Mouse (Mus musculus) lung, embryonic 15.5 days (tissue): ENCODE measurements around the gene Gm15140. TPM values are rescaled to one million over a fixed set of nuclear protein-coding genes. Genes with fewer than 3 reads are reported as not detected.
"Not testable (repeated sequence)": the region's sequence is repeated elsewhere in the genome, so short reads cannot be mapped to it uniquely, and the experiment has no call there.

Experiments
- ATAC-seq: fragments of 200-750 bp; cut with Nextera tagmentation; 2 replicates; pipeline ENCODE4 v1.8.0; 2017; ENCODE audit warnings: moderate number of reproducible peaks, borderline replicate concordance; ENCODE audit not compliant: low FRiP score, low TSS enrichment; ENCODE audit errors: extremely low read depth
- H3K27ac ChIP-seq: fragments of 300-500 bp; sonication (generic); 2 replicates; pipeline ENCODE4 v1.5.1; 2015; ENCODE audit warnings: moderate library complexity, mild to moderate bottlenecking, inconsistent platforms
- H3K27me3 ChIP-seq: fragments of 300-500 bp; sonication (generic); 2 replicates; pipeline ENCODE4 v1.6.1; 2015; ENCODE audit warnings: inconsistent platforms
- H3K36me3 ChIP-seq: fragments of 300-500 bp; sonication (generic); 2 replicates; pipeline ENCODE4 v1.6.1; 2015; ENCODE audit warnings: inconsistent platforms
- H3K4me1 ChIP-seq: fragments of 300-500 bp; sonication (generic); 2 replicates; pipeline ENCODE4 v1.6.1; 2015; ENCODE audit warnings: inconsistent platforms
- H3K4me2 ChIP-seq: fragments of 300-500 bp; sonication (generic); 2 replicates; pipeline ENCODE4 v1.6.1; 2015; ENCODE audit warnings: inconsistent platforms, mild to moderate bottlenecking, moderate library complexity
- H3K4me3 ChIP-seq: fragments of 300-500 bp; sonication (generic); 2 replicates; pipeline ENCODE4 v1.5.1; 2015; ENCODE audit warnings: mild to moderate bottlenecking, inconsistent platforms
- H3K9ac ChIP-seq: fragments of 300-500 bp; sonication (generic); 2 replicates; pipeline ENCODE4 v1.6.1; 2015; ENCODE audit warnings: inconsistent platforms
- H3K9me3 ChIP-seq: fragments of 300-500 bp; sonication (generic); 2 replicates; pipeline ENCODE4 v1.6.1; 2016; ENCODE audit warnings: inconsistent platforms
- WGBS: fragments of 180-500 bp; shearing (Covaris S2); methylation state at CpG from one replicate; pipeline ENCODE4 v1.1.7; 2015; 5-methylcytosine and 5-hydroxymethylcytosine counted together
- polyA plus RNA-seq: library from polyadenylated mRNA; unstranded; fragments of >200 nt; fragmentation: Nextera tagmentation; extraction: Ambion mirVana; gene quantifications from 2 replicates; pipeline ENCODE4 v1.2.1, GENCODE M21; 2015

Gene Gm15140
- polyA plus RNA-seq = not detected in 2 replicates

GRCm38 (mm10) chrX:154120585-154120984, at the start of gene Gm15140:
Gm15140 (minus strand) TSS chrX:154120685.
- not testable (repeated sequence) for H3K27ac ChIP-seq, H3K4me1 ChIP-seq, H3K4me2 ChIP-seq, H3K4me3 ChIP-seq, ATAC-seq, H3K9me3 ChIP-seq, H3K36me3 ChIP-seq, H3K27me3 ChIP-seq, H3K9ac ChIP-seq
- WGBS = 76% methylated on average over 1 of the region's 1 CpGs

Other genes with a start within 250 kb of the Gm15140 start
- gene Samt1, start 108.0 kb downstream of the Gm15140 start, polyA plus RNA-seq = not detected in 2 replicates
- not detected in 2 replicates for gene 4921511M17Rik, start 86.9 kb downstream of the Gm15140 start, polyA plus RNA-seq
- gene Gm10057, start 65.6 kb downstream of the Gm15140 start, polyA plus RNA-seq = not detected in 2 replicates
- not detected in 2 replicates for gene 4930524N10Rik, start 222.7 kb upstream of the Gm15140 start, polyA plus RNA-seq